Mouse (Mus musculus) hindbrain, postnatal 0 days (tissue): Measurements from ENCODE around the gene Hacd1. TPM values are rescaled to one million over a fixed set of nuclear protein-coding genes. Genes with fewer than 3 reads are reported as not detected.
A peak's percentile ranks its signal among the peaks of the same experiment; 100 is the strongest.
"Not testable (repeated sequence)": the region's sequence is repeated elsewhere in the genome, so short reads cannot be mapped to it uniquely, and the experiment has no call there.

Experiments
- ATAC-seq: fragments of 200-750 bp; cut with Nextera tagmentation; 2 replicates; pipeline ENCODE4 v1.8.0; 2017; ENCODE audit warnings: mild to moderate bottlenecking, moderate TSS enrichment, moderate library complexity
- DNase-seq: peaks from one replicate; pipeline ENCODE4 v3.0.0-alpha.2; 2015; ENCODE audit warnings: low spot score
- H3K27ac ChIP-seq: fragments of 300-500 bp; sonication (generic); 2 replicates; pipeline ENCODE4 v1.5.1; 2014; ENCODE audit warnings: mild to moderate bottlenecking
- H3K27me3 ChIP-seq: fragments of 300-500 bp; sonication (generic); 2 replicates; pipeline ENCODE4 v1.6.1; 2014; ENCODE audit warnings: low read length, mixed read lengths; ENCODE audit not compliant: insufficient read depth
- H3K36me3 ChIP-seq: fragments of 300-500 bp; sonication (generic); 2 replicates; pipeline ENCODE4 v1.6.1; 2014; ENCODE audit warnings: low read length, mixed read lengths; ENCODE audit not compliant: insufficient read depth
- H3K4me1 ChIP-seq: fragments of 300-500 bp; sonication (generic); 2 replicates; pipeline ENCODE4 v1.6.1; 2014; ENCODE audit warnings: antibody characterized with exemption, low read length, mixed read lengths; ENCODE audit not compliant: insufficient read depth
- H3K4me2 ChIP-seq: fragments of 300-500 bp; sonication (generic); 2 replicates; pipeline ENCODE4 v1.6.1; 2014; ENCODE audit warnings: low read depth, mild to moderate bottlenecking, low read length, moderate library complexity, mixed read lengths
- H3K4me3 ChIP-seq: fragments of 300-500 bp; sonication (generic); 2 replicates; pipeline ENCODE4 v1.5.1; 2014; ENCODE audit warnings: low read length
- H3K9ac ChIP-seq: fragments of 300-500 bp; sonication (generic); replicated peaks from 2 replicates; pipeline ENCODE4 v1.6.1; 2014; ENCODE audit warnings: mild to moderate bottlenecking, low read length, moderate library complexity, mixed read lengths
- H3K9me3 ChIP-seq: fragments of 300-500 bp; sonication (generic); 2 replicates; pipeline ENCODE4 v1.6.1; 2016; ENCODE audit warnings: low read length, mixed read lengths
- CTCF ChIP-seq: IDR thresholded peaks from 2 replicates; pipeline ENCODE4 v1.5.1; 2016; ENCODE audit warnings: antibody characterized with exemption, control low read depth, low read depth
- WGBS: fragments of 180-500 bp; shearing (Covaris S2); extraction: QIAGEN DNeasy Blood & Tissue Kit; methylation state at CpG from one replicate; pipeline ENCODE4 v1.1.7; 2014; 5-methylcytosine and 5-hydroxymethylcytosine counted together
- polyA plus RNA-seq: library from polyadenylated mRNA; unstranded; fragments of >200 nt; fragmentation: Nextera tagmentation; extraction: Ambion mirVana; gene quantifications from 2 replicates; pipeline ENCODE4 v1.2.1, GENCODE M21; 2015
- total RNA-seq: library from RNA; depleted of rRNA; stranded (reverse); fragments of >200 nt; gene quantifications from 2 replicates; pipeline ENCODE4 v1.2.3, GENCODE M21; 2014; rRNA removed

Gene Hacd1
- total RNA-seq (59.8 and 67.6 TPM in 2 replicates), polyA plus RNA-seq (87.7 and 88.5 TPM in 2 replicates)

DNA sequence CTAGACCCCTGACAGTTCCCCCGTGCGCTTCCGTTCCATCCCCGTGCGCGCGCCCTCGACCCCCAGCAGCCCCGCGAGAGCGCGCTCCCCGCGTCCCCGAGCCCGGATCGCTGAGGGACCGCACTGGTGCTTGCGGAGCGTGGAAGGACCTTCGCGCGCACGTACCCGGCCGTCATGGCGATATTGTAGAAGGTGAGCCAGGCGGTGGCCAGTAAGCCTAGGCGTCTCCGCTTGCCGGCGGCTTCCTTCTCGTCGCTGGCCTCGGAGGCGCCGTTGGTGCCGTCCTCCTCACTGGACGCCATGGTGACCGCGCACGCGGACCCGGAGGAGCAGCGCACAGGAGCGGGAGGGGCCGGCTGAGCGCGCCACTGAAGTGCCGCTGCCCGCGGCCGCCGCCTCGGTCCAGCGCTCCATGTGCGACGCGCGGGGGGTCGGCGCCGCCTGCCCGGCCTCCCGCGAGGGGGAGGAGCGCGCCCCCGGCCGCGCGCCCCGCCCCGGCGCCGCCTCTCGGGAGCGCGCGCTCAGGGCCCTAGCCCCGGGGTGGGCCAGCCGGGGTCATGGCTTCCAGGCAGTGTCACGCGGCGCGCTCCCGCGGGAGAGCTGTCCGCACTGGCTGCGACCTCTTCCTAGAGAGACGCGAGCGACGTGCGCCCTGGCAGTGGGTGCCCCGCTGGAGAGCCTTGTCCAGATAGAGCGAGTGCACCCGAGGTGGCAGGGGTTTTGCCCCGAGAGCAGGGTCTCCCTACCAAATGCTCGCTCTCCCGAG, at the start of gene Hacd1:
TSS of gene Hacd1 (minus strand) at position 570 of the 766 bp plus-strand sequence.
- Histone ChIP-seq H3K4me1 (no peaks in the 10 kb centered on the region), H3K9me3 (no peaks in the 10 kb centered on the region), H3K4me2 (peak within 1 kb of the TSS; percentile 75), H3K36me3 (no peaks in the 10 kb centered on the region), H3K4me3 (peak within 1 kb of the TSS; percentile 77), H3K9ac (peak within 1 kb of the TSS; percentile 70), H3K27me3 (no peaks in the 10 kb centered on the region), H3K27ac (peak within 1 kb of the TSS; percentile 87)
- DNase-seq (peak; percentile 96), ATAC-seq (peak; percentile 93)
- no peak for TF ChIP-seq CTCF
- under 1% methylated on average over 86 of the region's 101 CpGs for WGBS

- ATAC-seq, result no peak
- Histone ChIP-seq H3K27ac (no peak overlapping the region), H3K4me1 (no peaks in the 10 kb centered on the region), H3K4me3 (no peak overlapping the region), H3K9me3 (no peaks in the 10 kb centered on the region), H3K4me2 (no peak overlapping the region), H3K9ac (no peak overlapping the region), H3K36me3 (no peaks in the 10 kb centered on the region; the same call in 1 of the 2 replicates), H3K27me3 (no peaks in the 10 kb centered on the region)
- no peak for DNase-seq
- no peak for TF ChIP-seq CTCF
- 96% methylated on average over 1 of the region's 1 CpGs for WGBS
These were observed 48.0 kb upstream of the Hacd1 start for GRCm38 (mm10) chr2:14103924-14104323.

DNA sequence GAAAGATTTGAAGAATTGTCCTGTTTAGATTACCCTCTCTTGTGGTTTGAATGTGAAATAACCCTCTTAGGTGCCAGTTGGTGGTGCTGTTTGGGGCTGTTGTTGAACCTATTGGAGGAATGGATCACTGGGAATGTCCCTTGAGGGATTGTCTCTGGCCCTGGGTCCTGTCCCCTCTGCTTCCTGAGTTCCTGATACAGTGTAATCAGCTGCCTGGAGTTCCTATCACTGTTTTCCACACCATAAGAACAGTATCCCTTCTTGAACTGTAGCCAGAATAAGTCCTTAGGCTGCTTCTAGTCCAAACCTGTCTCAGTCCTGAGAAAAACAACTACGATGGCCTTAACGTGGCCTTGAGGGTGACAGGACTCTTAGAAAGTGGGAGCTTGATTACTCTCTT, 46.7 kb upstream of the Hacd1 start:
- Histone ChIP-seq H3K4me3 (no peak overlapping the region), H3K4me1 (no peaks in the 10 kb centered on the region), H3K9ac (no peak overlapping the region), H3K9me3 (no peaks in the 10 kb centered on the region), H3K27me3 (no peaks in the 10 kb centered on the region), H3K36me3 (no peaks in the 10 kb centered on the region; the same call in 1 of the 2 replicates), H3K27ac (no peak overlapping the region), H3K4me2 (no peak overlapping the region)
- no peak for DNase-seq
- no peak for TF ChIP-seq CTCF
- no peak for ATAC-seq
- WGBS, result 90% methylated on average over 2 of the region's 2 CpGs

DNA sequence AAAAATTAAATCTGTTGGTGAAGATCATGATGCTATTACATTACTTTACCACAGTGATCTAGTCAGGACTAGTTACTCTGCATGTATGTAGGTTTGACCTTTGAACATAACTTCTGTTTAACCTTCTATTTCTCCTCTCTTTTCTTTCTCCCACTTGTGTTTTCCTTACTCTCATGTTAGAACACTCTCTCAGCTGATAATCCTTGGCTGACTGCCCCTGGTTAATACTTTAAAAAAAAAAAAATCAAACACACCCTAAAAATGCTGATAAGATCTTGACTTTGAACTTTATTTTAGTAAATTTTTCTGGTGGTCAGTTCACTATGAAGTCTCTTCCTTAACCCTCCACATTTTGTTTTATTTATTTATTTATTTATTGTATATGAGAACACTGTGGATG, 44.6 kb upstream of the Hacd1 start:
- Histone ChIP-seq H3K27me3 (no peaks in the 10 kb centered on the region), H3K36me3 (no peaks in the 10 kb centered on the region; the same call in 1 of the 2 replicates), H3K9me3 (no peaks in the 10 kb centered on the region), H3K4me1 (no peaks in the 10 kb centered on the region), H3K4me3 (no peak overlapping the region), H3K27ac (no peak overlapping the region), H3K4me2 (no peak overlapping the region), H3K9ac (no peak overlapping the region)
- no peak for TF ChIP-seq CTCF
- ATAC-seq (no peak), DNase-seq (no peak)

DNA sequence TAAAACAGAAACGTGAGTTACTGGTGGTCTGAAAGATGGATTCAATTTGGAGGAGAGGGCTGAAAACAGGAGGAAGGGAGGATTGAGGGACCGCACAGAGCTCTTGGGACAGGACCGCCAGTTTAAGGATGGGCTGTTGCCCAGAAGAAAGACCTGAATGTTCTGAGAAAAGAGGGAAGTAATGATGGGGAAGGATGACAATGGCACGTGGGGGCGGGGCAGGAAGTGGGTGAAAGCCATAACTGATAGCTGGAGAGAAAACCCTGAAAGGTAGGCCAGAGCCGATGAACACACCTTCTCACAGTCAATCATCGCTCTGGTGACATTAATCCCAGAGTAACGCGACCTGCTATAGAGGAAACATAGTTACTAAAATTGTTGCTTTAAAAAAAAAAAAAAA, 22.6 kb upstream of the Hacd1 start:
- not testable (repeated sequence) for H3K36me3 ChIP-seq, H3K9ac ChIP-seq, H3K27ac ChIP-seq, H3K4me2 ChIP-seq, H3K27me3 ChIP-seq, H3K4me3 ChIP-seq, DNase-seq, H3K9me3 ChIP-seq, ATAC-seq
- H3K4me1 ChIP-seq, result peaks cover 14% of the 10 kb centered on the region
- WGBS, result 95% methylated on average over 9 of the region's 9 CpGs

- TF ChIP-seq CTCF, result no peak; the same call in 1 of the 2 replicates
- peak; percentile 7; the same call in 1 of the 2 replicates for ATAC-seq
- Histone ChIP-seq H3K9ac (peak overlapping the region; percentile 96), H3K9me3 (no peaks in the 10 kb centered on the region), H3K4me1 (peaks cover 14% of the 10 kb centered on the region), H3K27ac (peak overlapping the region; percentile 99), H3K27me3 (no peaks in the 10 kb centered on the region), H3K4me3 (peak overlapping the region; percentile 93), H3K36me3 (no peaks in the 10 kb centered on the region), H3K4me2 (peak overlapping the region; percentile 68)
- under 1% methylated on average over 33 of the region's 38 CpGs for WGBS
- peak; percentile 51 for DNase-seq
These were observed 18.4 kb upstream of the Hacd1 start for GRCm38 (mm10) chr2:14074221-14074901.
